Mouse (Mus musculus) MEL (cell line): ENCODE data around the gene Hbq1b. TPM values are rescaled to one million over a fixed set of nuclear protein-coding genes. Genes with fewer than 3 reads are reported as not detected.

ENCODE experiments used
- DNase-seq: peaks from one replicate; pipeline ENCODE4 v3.0.0; 2011; ENCODE audit warnings: low read depth, low spot score
- H3K27ac ChIP-seq: 2 replicates; pipeline ENCODE4 v1.5.1; 2012; ENCODE audit warnings: low read depth, mild to moderate bottlenecking, control low read depth, low read length, moderate library complexity; ENCODE audit not compliant: control insufficient read depth
- H3K27me3 ChIP-seq, 2 experiments: fragments of 150-350 bp in 1 of 2; sonication (generic) in 1 of 2; 2 replicates each; pipeline ENCODE4 v1.6.1; 2012; ENCODE audit warnings: low read length in 2 of 2, mild to moderate bottlenecking in 2 of 2, improper control_type of control experiment in 1 of 2, moderate library complexity in 1 of 2; ENCODE audit not compliant: insufficient read depth in 2 of 2, control insufficient read depth in 1 of 2
- H3K36me3 ChIP-seq, 2 experiments: 2 replicates each; pipeline ENCODE4 v1.6.1; 2012 to 2014; ENCODE audit warnings: low read length in 2 of 2, improper control_type of control experiment in 1 of 2, inconsistent platforms in 1 of 2, mild to moderate bottlenecking in 1 of 2; ENCODE audit not compliant: insufficient read depth in 2 of 2, control insufficient read depth in 1 of 2
- H3K4me1 ChIP-seq, 2 experiments: fragments of 150-350 bp in 1 of 2; sonication (generic) in 1 of 2; 2 replicates each; pipeline ENCODE4 v1.6.1; 2012; ENCODE audit warnings: low read length in 2 of 2, improper control_type of control experiment in 1 of 2, mild to moderate bottlenecking in 1 of 2; ENCODE audit not compliant: insufficient read depth in 2 of 2, control insufficient read depth in 1 of 2
- H3K4me3 ChIP-seq, 2 experiments: fragments of 150-350 bp in 1 of 2; sonication (generic) in 1 of 2; 2 replicates each; pipeline ENCODE4 v1.5.1; 2012; ENCODE audit warnings: low read depth in 2 of 2, low read length in 2 of 2, mild to moderate bottlenecking in 2 of 2, moderate library complexity in 2 of 2, control low read depth in 1 of 2, improper control_type of control experiment in 1 of 2; ENCODE audit not compliant: control insufficient read depth in 1 of 2, insufficient read depth in 1 of 2
- H3K79me2 ChIP-seq: 2 replicates; pipeline ENCODE4 v1.6.1; 2012; ENCODE audit warnings: mild to moderate bottlenecking, low read length, moderate library complexity; ENCODE audit not compliant: control insufficient read depth, poor library complexity, insufficient read depth
- H3K9ac ChIP-seq: 2 replicates; pipeline ENCODE4 v1.6.1; 2012; ENCODE audit warnings: low read depth, mild to moderate bottlenecking, control low read depth, low read length, moderate library complexity; ENCODE audit not compliant: control insufficient read depth, poor library complexity, severe bottlenecking
- H3K9me3 ChIP-seq: fragments of 150-350 bp; sonication (generic); replicated peaks from 2 replicates; pipeline ENCODE4 v1.6.1; 2012; ENCODE audit warnings: mild to moderate bottlenecking, low read length, improper control_type of control experiment, moderate library complexity; ENCODE audit not compliant: insufficient read depth
- BHLHE40 ChIP-seq: IDR thresholded peaks from 2 replicates; pipeline ENCODE4 v1.6.1; 2012; ENCODE audit warnings: low read depth, mild to moderate bottlenecking, inconsistent platforms, low read length, improper control_type of control experiment, borderline replicate concordance
- CHD1 ChIP-seq: IDR thresholded peaks from 2 replicates; pipeline ENCODE4 v1.6.1; 2012; ENCODE audit warnings: low read depth, mild to moderate bottlenecking, inconsistent platforms, low read length, improper control_type of control experiment
- CHD2 ChIP-seq: IDR thresholded peaks from 2 replicates; pipeline ENCODE4 v1.6.1; 2011; ENCODE audit warnings: low read length, improper control_type of control experiment
- E2F4 ChIP-seq: IDR thresholded peaks from 2 replicates; pipeline ENCODE4 v1.6.1; 2011; ENCODE audit warnings: low read depth, low read length, improper control_type of control experiment, borderline replicate concordance
- GABPA ChIP-seq: IDR thresholded peaks from 2 replicates; pipeline ENCODE4 v1.6.1; 2012; ENCODE audit warnings: low read depth, mild to moderate bottlenecking, inconsistent platforms, low read length, improper control_type of control experiment, moderate library complexity
- HCFC1 ChIP-seq: IDR thresholded peaks from 2 replicates; pipeline ENCODE4 v1.6.1; 2012; ENCODE audit warnings: low read depth, mild to moderate bottlenecking, inconsistent platforms, low read length, improper control_type of control experiment, moderate library complexity
- MXI1 ChIP-seq: IDR thresholded peaks from 2 replicates; pipeline ENCODE4 v1.6.1; 2011; ENCODE audit warnings: mild to moderate bottlenecking, low read depth, low read length, improper control_type of control experiment
- MYB ChIP-seq: IDR thresholded peaks from 2 replicates; pipeline ENCODE4 v1.6.1; 2011; ENCODE audit warnings: mild to moderate bottlenecking, low read depth, low read length, improper control_type of control experiment
- POLR2A ChIP-seq, 2 experiments: IDR thresholded peaks; 2 replicates each; pipeline ENCODE4 v1.6.1; 2011 to 2012; ENCODE audit warnings: low read length in 2 of 2, mild to moderate bottlenecking in 2 of 2, control low read depth in 1 of 2, improper control_type of control experiment in 1 of 2, low read depth in 1 of 2, moderate library complexity in 1 of 2; ENCODE audit not compliant: control insufficient read depth in 1 of 2, insufficient read depth in 1 of 2, poor library complexity in 1 of 2
- POLR2AphosphoS2 ChIP-seq: IDR thresholded peaks from 2 replicates; pipeline ENCODE4 v1.6.1; 2011; ENCODE audit warnings: low read length, improper control_type of control experiment
- TAL1 ChIP-seq: IDR thresholded peaks from 2 replicates; pipeline ENCODE4 v1.6.1; 2012; ENCODE audit warnings: mild to moderate bottlenecking, inconsistent platforms, low read length, moderate library complexity, mixed read lengths
- TBP ChIP-seq: IDR thresholded peaks from 2 replicates; pipeline ENCODE4 v1.8.0; 2011; ENCODE audit warnings: low read depth, low read length, improper control_type of control experiment
- UBTF ChIP-seq: IDR thresholded peaks from 2 replicates; pipeline ENCODE4 v1.6.1; 2012; ENCODE audit warnings: low read depth, mild to moderate bottlenecking, inconsistent platforms, low read length, improper control_type of control experiment, moderate library complexity, borderline replicate concordance; ENCODE audit not compliant: insufficient read depth
- ZNF384 ChIP-seq: IDR thresholded peaks from 2 replicates; pipeline ENCODE4 v1.6.1; 2012; ENCODE audit warnings: low read depth, mild to moderate bottlenecking, inconsistent platforms, low read length, improper control_type of control experiment
- polyA plus RNA-seq, 2 experiments: library from polyadenylated mRNA; stranded (reverse) in 1 of 2; unstranded in 1 of 2; fragments of >175 nt in 1 of 2; fragments of >200 nt in 1 of 2; gene quantifications; 2 replicates each; pipeline versions ENCODE4 v1.2.1 to v1.2.4; 2012; ENCODE audit warnings: low replicate concordance in 2 of 2, low read depth in 1 of 2; ENCODE audit not compliant: insufficient read length in 2 of 2, insufficient read depth in 1 of 2, missing spikeins in 1 of 2
- total RNA-seq: library from RNA; depleted of rRNA; stranded (reverse); fragments of 300-350 nt; gene quantifications from 2 replicates; pipeline ENCODE4 v1.2.3, GENCODE M21; 2012; rRNA removed

Hbq1b gene
- total and polyA plus RNA-seq, 3 experiments, result 2.3 to 6.5 TPM; not detected in 1

- Histone ChIP-seq H3K27ac (no peak overlapping the region), H3K27me3 (peaks cover 6 to 15% of the 10 kb centered on the region in 2 experiments), H3K36me3 (no peaks in the 10 kb centered on the region), H3K9me3 (no peaks in the 10 kb centered on the region), H3K9ac (no peak overlapping the region), H3K79me2 (no peaks in the 10 kb centered on the region), H3K4me3 (no peak overlapping the region), H3K4me1 (peaks cover 0 to 4% of the 10 kb centered on the region in 2 experiments; a peak in 1 of 4 replicates)
- DNase-seq, result no peak
- TF ChIP-seq HCFC1, result no peak
- no peak for TF ChIP-seq CHD2
- TF ChIP-seq MXI1, result no peak
- no peak for TF ChIP-seq TBP
- TF ChIP-seq POLR2A (IDR thresholded peaks at IDR 0.05; ENCODE audit: control insufficient read depth in 1 of 2, insufficient read depth in 1 of 2, low read depth in 1 of 2, low read length in 2 of 2, poor library complexity in 1 of 2), result no peak
- no peak for TF ChIP-seq CHD1
- no peak for TF ChIP-seq UBTF
- no peak for TF ChIP-seq BHLHE40
- no peak for TF ChIP-seq GABPA
- TF ChIP-seq POLR2AphosphoS2, result no peak
- no peak for TF ChIP-seq E2F4
- TF ChIP-seq MYB, result no peak
- no peak for TF ChIP-seq TAL1
- TF ChIP-seq ZNF384, result no peak
These were observed 49.7 kb downstream of the Hbq1b start for GRCm38 (mm10) chr11:32336435-32336907.

Other genes with a start within 250 kb of the Hbq1b start
- 76.5 and 83.8 TPM in 2 replicates for gene Il9r, start 86.7 kb upstream of the Hbq1b start, total RNA-seq
- 10 to 100 TPM in 1 of 2 experiments, not detected in 1; 56.9 TPM for gene Il9r, start 86.7 kb upstream of the Hbq1b start, polyA plus RNA-seq
- 148 and 158 TPM in 2 replicates for gene Snrnp25, start 81.5 kb upstream of the Hbq1b start, total RNA-seq
- gene Snrnp25, start 81.5 kb upstream of the Hbq1b start, polyA plus RNA-seq, result 100 to 1,000 TPM in 1 of 2 experiments, not detected in 1; 130 TPM
- gene Rhbdf1, start 64.7 kb upstream of the Hbq1b start, total RNA-seq, result 2.4 and 2.9 TPM in 2 replicates
- 10 to 100 TPM in 1 of 2 experiments, not detected in 1; 14.3 TPM for gene Rhbdf1, start 64.7 kb upstream of the Hbq1b start, polyA plus RNA-seq
- gene Mpg, start 60.5 kb upstream of the Hbq1b start, total RNA-seq, result 41.2 and 43.2 TPM in 2 replicates
- gene Mpg, start 60.5 kb upstream of the Hbq1b start, polyA plus RNA-seq, result 10 to 100 TPM in 1 of 2 experiments, not detected in 1; 42.0 TPM
- gene Nprl3, start 19.3 kb upstream of the Hbq1b start, total RNA-seq, result 12.5 and 14.1 TPM in 2 replicates
- gene Nprl3, start 19.3 kb upstream of the Hbq1b start, polyA plus RNA-seq, result 10 to 100 TPM in 1 of 2 experiments, not detected in 1; 18.4 TPM
- gene Hba-x, start 10.6 kb upstream of the Hbq1b start, total RNA-seq, result not detected in 2 replicates
- gene Hba-x, start 10.6 kb upstream of the Hbq1b start, polyA plus RNA-seq, result under 1 TPM in 1 of 2 experiments, not detected in 1; 0.13 TPM
- gene Hba-a1, start 3.5 kb upstream of the Hbq1b start, total RNA-seq, result 211 and 272 TPM in 2 replicates
- 100 to 1,000 TPM; 313 to 334 TPM for gene Hba-a1, start 3.5 kb upstream of the Hbq1b start, polyA plus RNA-seq
- gene Hba-a2, start 9.5 kb downstream of the Hbq1b start, total RNA-seq, result 130 and 202 TPM in 2 replicates
- 100 to 1,000 TPM; 313 to 432 TPM for gene Hba-a2, start 9.5 kb downstream of the Hbq1b start, polyA plus RNA-seq
- 0.46 TPM in 1 of 2 replicates, not detected in the other for gene Hbq1a, start 13.1 kb downstream of the Hbq1b start, total RNA-seq
- under 1 TPM in 1 of 2 experiments, not detected in 1; 0.29 TPM for gene Hbq1a, start 13.1 kb downstream of the Hbq1b start, polyA plus RNA-seq
- gene Sh3pxd2b, start 60.9 kb downstream of the Hbq1b start, total RNA-seq, result 9.6 and 10.0 TPM in 2 replicates
- gene Sh3pxd2b, start 60.9 kb downstream of the Hbq1b start, polyA plus RNA-seq, result 10 to 100 TPM in 1 of 2 experiments, not detected in 1; 17.0 TPM
- gene Ubtd2, start 168.4 kb downstream of the Hbq1b start, total RNA-seq, result 22.4 and 25.7 TPM in 2 replicates
- gene Ubtd2, start 168.4 kb downstream of the Hbq1b start, polyA plus RNA-seq, result 10 to 100 TPM in 1 of 2 experiments, not detected in 1; 28.7 TPM
- gene Efcab9, start 245.1 kb downstream of the Hbq1b start, total RNA-seq, result 0.77 and 0.82 TPM in 2 replicates
- 1 to 10 TPM in 1 of 2 experiments, not detected in 1; 1.3 TPM for gene Efcab9, start 245.1 kb downstream of the Hbq1b start, polyA plus RNA-seq
- gene Stk10, start 246.3 kb downstream of the Hbq1b start, total RNA-seq, result 10.8 and 11.4 TPM in 2 replicates
- 10 to 100 TPM in 1 of 2 experiments, not detected in 1; 14.4 TPM for gene Stk10, start 246.3 kb downstream of the Hbq1b start, polyA plus RNA-seq